Mouse (Mus musculus) spleen, postnatal 36 days (tissue): ENCODE results near the gene Cebpb.
A peak's percentile ranks its signal among the peaks of the same experiment; 100 is the strongest.
"Not testable (repeated sequence)": the region's sequence is repeated elsewhere in the genome, so short reads cannot be mapped to it uniquely, and the experiment has no call there.

Source experiments
- DNase-seq, 2 experiments: peaks; one replicate each; pipeline ENCODE4 v3.0.0; 2022; ENCODE audit warnings: low spot score in 2 of 2, mixed read lengths in 1 of 2

Cebpb gene

GRCm38 (mm10) chr2:167688498-167689451, at the start of gene Cebpb:
Gene Cebpb (plus strand): TSS chr2:167688915.
- peak; percentile 76 to 77 for DNase-seq

- DNase-seq, result peak in 1 of 2 experiments; percentile 38
These were observed 48.4 kb upstream of the Cebpb start for GRCm38 (mm10) chr2:167640279-167640678.

- DNase-seq, result peak; percentile 49 to 57
These were observed 47.4 kb upstream of the Cebpb start for GRCm38 (mm10) chr2:167641337-167641736.

GRCm38 (mm10) chr2:167642164-167642563, 46.6 kb upstream of the Cebpb start:
- DNase-seq, result no peak

- DNase-seq, result not testable (repeated sequence)
These were observed 45.2 kb upstream of the Cebpb start for GRCm38 (mm10) chr2:167643356-167644052.

GRCm38 (mm10) chr2:167646411-167646810, 42.3 kb upstream of the Cebpb start:
- DNase-seq, result no peak

GRCm38 (mm10) chr2:167649290-167650032, 39.3 kb upstream of the Cebpb start:
- no peak for DNase-seq

GRCm38 (mm10) chr2:167651622-167652021, 37.1 kb upstream of the Cebpb start:
- DNase-seq, result no peak

GRCm38 (mm10) chr2:167652694-167653093, 36.0 kb upstream of the Cebpb start:
- DNase-seq, result no peak

- DNase-seq, result no peak
These were observed 33.7 kb upstream of the Cebpb start for GRCm38 (mm10) chr2:167654911-167655600.

- DNase-seq, result peak; percentile 90
These were observed 31.9 kb upstream of the Cebpb start for GRCm38 (mm10) chr2:167656629-167657478.

- no peak for DNase-seq
These were observed 30.7 kb upstream of the Cebpb start for GRCm38 (mm10) chr2:167657973-167658372.

GRCm38 (mm10) chr2:167658712-167659111, 30.0 kb upstream of the Cebpb start:
- DNase-seq, result no peak

GRCm38 (mm10) chr2:167659177-167659846, 29.4 kb upstream of the Cebpb start:
- DNase-seq, result no peak

- DNase-seq, result peak in 1 of 2 experiments; percentile 38
These were observed 28.7 kb upstream of the Cebpb start for GRCm38 (mm10) chr2:167659847-167660610.

- no peak for DNase-seq
These were observed 28.1 kb upstream of the Cebpb start for GRCm38 (mm10) chr2:167660611-167660971.

GRCm38 (mm10) chr2:167661270-167662203, 27.2 kb upstream of the Cebpb start, which contains the start of gene Gm20431:
Gene Gm20431 (minus strand): TSS chr2:167661496.
- DNase-seq, result peak; percentile 95

GRCm38 (mm10) chr2:167662713-167663112, 26.0 kb upstream of the Cebpb start:
- DNase-seq, result no peak
